Mouse (Mus musculus): ENCODE measurements at regions not wholly inside any gene's neighbourhood (a gene's known extent, or its start where the extent isn't known, plus 50 kb on each side); places are given as distances from the start of the nearest gene placed in this dataset.

- TF ChIP-seq POLR2A (IDR thresholded peaks at IDR 0.05; ENCODE audit: insufficient read depth, low read length) (no peak), EP300 (IDR thresholded peaks at IDR 0.05; ENCODE audit: insufficient read depth, low read depth, low read length) (no peak)
These were observed 532.5 kb upstream of the Intu start for GRCm38 (mm10) chr3:39998628-39999027.
